Mouse (Mus musculus) brain, embryonic 14.5 days (tissue): ENCODE results near the gene Trpv6.

Source experiments
- CTCF ChIP-seq: fragments of 200-500 bp; IDR thresholded peaks from 2 replicates; pipeline ENCODE4 v1.5.1; 2012; ENCODE audit warnings: inconsistent platforms, mild to moderate bottlenecking, moderate library complexity, borderline replicate concordance; ENCODE audit not compliant: insufficient read depth, insufficient read length; ENCODE audit errors: extremely low read depth
- POLR2A ChIP-seq: fragments of 200-500 bp; IDR thresholded peaks from 2 replicates; pipeline ENCODE4 v1.6.1; 2012; ENCODE audit warnings: mild to moderate bottlenecking, inconsistent platforms, borderline replicate concordance; ENCODE audit not compliant: poor library complexity, insufficient read depth, insufficient read length, severe bottlenecking; ENCODE audit errors: extremely low read depth

- TF ChIP-seq POLR2A (no peak), CTCF (no peak)
These were observed 48.7 kb upstream of the Trpv6 start for GRCm38 (mm10) chr6:41684911-41685310.
